Mouse (Mus musculus): ENCODE data around the gene Ccnq. TPM values are rescaled to one million over a fixed set of nuclear protein-coding genes. Genes with fewer than 3 reads are reported as not detected.

The Ccnq gene
- 10 to 100 TPM; 17.5 to 18.4 TPM for total RNA-seq (2021)

- DNase-seq (ENCODE audit: low spot score in 2 of 2) = peak; percentile 65 to 68
- intact Hi-C loops (cut with DNase I) = no loop called here
Observed at GRCm38 (mm10) chr11:78750885-78751842, at the start of gene Ccnq. TSS of gene Ccnq (minus strand) at chr11:78751729.

GRCm38 (mm10) chr11:78801094-78801493 is 49.6 kb upstream of the Ccnq start:
- intact Hi-C loops (cut with DNase I) = no loop called here

GRCm38 (mm10) chr11:78796072-78796729 is 44.7 kb upstream of the Ccnq start:
- intact Hi-C loops (cut with DNase I) = no loop called here

More at GRCm38 (mm10) chr11:78801094-78801493, 49.6 kb upstream of the Ccnq start:
- no peak for DNase-seq (ENCODE audit: low spot score in 2 of 2)

GRCm38 (mm10) chr11:78793116-78793515 is 41.6 kb upstream of the Ccnq start:
- DNase-seq (ENCODE audit: low spot score in 2 of 2) = peak; percentile 32 to 85
- intact Hi-C loops (cut with DNase I) = loop anchor here (5.0 kb wide), 1 partner anchor 36 kb away; no protein-coding TSS in a partner anchor

More at GRCm38 (mm10) chr11:78796072-78796729, 44.7 kb upstream of the Ccnq start:
- DNase-seq (ENCODE audit: low spot score in 2 of 2) = no peak

GRCm38 (mm10) chr11:78792465-78792864 is 40.9 kb upstream of the Ccnq start:
- intact Hi-C loops (cut with DNase I) = loop anchor here (1.0 to 5.0 kb wide), 4 partner anchors 13 to 66 kb away; partner anchors contain the start of gene Lyrm9
- peak; percentile 54 to 94 for DNase-seq (ENCODE audit: low spot score in 2 of 2)

GRCm38 (mm10) chr11:78792055-78792454 is 40.5 kb upstream of the Ccnq start:
- no peak for DNase-seq (ENCODE audit: low spot score in 2 of 2)
- intact Hi-C loops (cut with DNase I) = loop anchor here (1.0 to 5.0 kb wide), 4 partner anchors 13 to 66 kb away; partner anchors contain the start of gene Lyrm9

- intact Hi-C loops (cut with DNase I) = loop anchor here (5.0 kb wide), 1 partner anchor 34 kb away; no protein-coding TSS in a partner anchor
- DNase-seq (ENCODE audit: low spot score in 2 of 2) = peak; percentile 30 to 42
Observed at GRCm38 (mm10) chr11:78791582-78791981, 40.1 kb upstream of the Ccnq start.

- no peak for DNase-seq (ENCODE audit: low spot score in 2 of 2)
- intact Hi-C loops (cut with DNase I) = loop anchor here (5.0 kb wide), 1 partner anchor 32 kb away; no protein-coding TSS in a partner anchor
Observed at GRCm38 (mm10) chr11:78789370-78790060, 38.0 kb upstream of the Ccnq start.

GRCm38 (mm10) chr11:78786013-78786431 is 34.5 kb upstream of the Ccnq start:
- intact Hi-C loops (cut with DNase I) = no loop called here

GRCm38 (mm10) chr11:78782791-78783347 is 31.3 kb upstream of the Ccnq start:
- peak in 1 of 2 experiments; percentile 51 for DNase-seq (ENCODE audit: low spot score in 2 of 2)
- intact Hi-C loops (cut with DNase I) = no loop called here

More at GRCm38 (mm10) chr11:78786013-78786431, 34.5 kb upstream of the Ccnq start:
- no peak for DNase-seq (ENCODE audit: low spot score in 2 of 2)

- DNase-seq (ENCODE audit: low spot score in 2 of 2) = no peak
- intact Hi-C loops (cut with DNase I) = no loop called here
Observed at GRCm38 (mm10) chr11:78782326-78782725, 30.8 kb upstream of the Ccnq start.

- DNase-seq (ENCODE audit: low spot score in 2 of 2) = no peak
- intact Hi-C loops (cut with DNase I) = no loop called here
Observed at GRCm38 (mm10) chr11:78780571-78780970, 29.0 kb upstream of the Ccnq start.

GRCm38 (mm10) chr11:78780002-78780401 is 28.5 kb upstream of the Ccnq start:
- no peak for DNase-seq (ENCODE audit: low spot score in 2 of 2)
- intact Hi-C loops (cut with DNase I) = no loop called here

GRCm38 (mm10) chr11:78777851-78778680 is 26.5 kb upstream of the Ccnq start:
- intact Hi-C loops (cut with DNase I) = no loop called here
- DNase-seq (ENCODE audit: low spot score in 2 of 2) = no peak

GRCm38 (mm10) chr11:78771751-78772283 is 20.3 kb upstream of the Ccnq start:
- intact Hi-C loops (cut with DNase I) = loop anchor here (1.0 to 5.0 kb wide), 2 partner anchors 33 to 45 kb away; no protein-coding TSS in a partner anchor

GRCm38 (mm10) chr11:78770436-78770835 is 18.9 kb upstream of the Ccnq start:
- intact Hi-C loops (cut with DNase I) = loop anchor here (5.0 kb wide), 1 partner anchor 43 kb away; no protein-coding TSS in a partner anchor
- DNase-seq (ENCODE audit: low spot score in 2 of 2) = no peak

More at GRCm38 (mm10) chr11:78771751-78772283, 20.3 kb upstream of the Ccnq start:
- DNase-seq (ENCODE audit: low spot score in 2 of 2) = peak; percentile 72 to 95

GRCm38 (mm10) chr11:78768778-78769177 is 17.2 kb upstream of the Ccnq start:
- no peak for DNase-seq (ENCODE audit: low spot score in 2 of 2)
- intact Hi-C loops (cut with DNase I) = no loop called here
